Mouse (Mus musculus) ES-Bruce4 (cell line): ENCODE data around the gene Thbs1. TPM values are rescaled to one million over a fixed set of nuclear protein-coding genes. Genes with fewer than 3 reads are reported as not detected.

Experiments
- H3K27ac ChIP-seq: 2 replicates; pipeline ENCODE4 v1.5.1; 2012; ENCODE audit warnings: low read length, inconsistent platforms; ENCODE audit not compliant: insufficient read depth
- H3K27me3 ChIP-seq: 2 replicates; pipeline ENCODE4 v1.6.1; 2012; ENCODE audit warnings: mild to moderate bottlenecking, low read length, inconsistent platforms; ENCODE audit not compliant: control insufficient read depth, poor library complexity, insufficient read depth, severe bottlenecking
- H3K36me3 ChIP-seq: 2 replicates; pipeline ENCODE4 v1.6.1; 2012; ENCODE audit warnings: inconsistent platforms, mild to moderate bottlenecking, low read length, moderate library complexity; ENCODE audit not compliant: control insufficient read depth, poor library complexity, insufficient read depth, severe bottlenecking
- H3K4me1 ChIP-seq: one replicate; pipeline ENCODE4 v1.8.1; 2011; ENCODE audit warnings: low read length; ENCODE audit not compliant: control insufficient read depth, insufficient read depth
- H3K4me3 ChIP-seq: 2 replicates; pipeline ENCODE4 v1.5.1; 2011; ENCODE audit warnings: low read depth, mild to moderate bottlenecking, low read length
- H3K9ac ChIP-seq: 2 replicates; pipeline ENCODE4 v1.6.1; 2012; ENCODE audit warnings: low read depth, mild to moderate bottlenecking, inconsistent platforms; ENCODE audit not compliant: poor library complexity, severe bottlenecking
- H3K9me3 ChIP-seq: replicated peaks from 2 replicates; pipeline ENCODE4 v1.6.1; 2012; ENCODE audit warnings: mild to moderate bottlenecking, low read length, inconsistent platforms; ENCODE audit not compliant: control insufficient read depth, poor library complexity, insufficient read depth, severe bottlenecking
- CTCF ChIP-seq: IDR thresholded peaks from one replicate; pipeline ENCODE4 v1.8.1; 2011; ENCODE audit warnings: low read depth, low read length
- EP300 ChIP-seq: IDR thresholded peaks from 2 replicates; pipeline ENCODE4 v1.6.1; 2011; ENCODE audit warnings: low read depth, low read length; ENCODE audit not compliant: insufficient read depth
- POLR2A ChIP-seq: IDR thresholded peaks from one replicate; pipeline ENCODE4 v1.8.1; 2011; ENCODE audit warnings: low read length; ENCODE audit not compliant: insufficient read depth
- polyA plus RNA-seq: library from polyadenylated mRNA; stranded (reverse); fragments of >200 nt; gene quantifications from 2 replicates; pipeline ENCODE4 v1.2.4, GENCODE M21; 2011; ENCODE audit warnings: low read depth; ENCODE audit not compliant: missing spikeins, insufficient read depth, insufficient read length

Gene Thbs1
- polyA plus RNA-seq, 1 experiment = 116 TPM

DNA sequence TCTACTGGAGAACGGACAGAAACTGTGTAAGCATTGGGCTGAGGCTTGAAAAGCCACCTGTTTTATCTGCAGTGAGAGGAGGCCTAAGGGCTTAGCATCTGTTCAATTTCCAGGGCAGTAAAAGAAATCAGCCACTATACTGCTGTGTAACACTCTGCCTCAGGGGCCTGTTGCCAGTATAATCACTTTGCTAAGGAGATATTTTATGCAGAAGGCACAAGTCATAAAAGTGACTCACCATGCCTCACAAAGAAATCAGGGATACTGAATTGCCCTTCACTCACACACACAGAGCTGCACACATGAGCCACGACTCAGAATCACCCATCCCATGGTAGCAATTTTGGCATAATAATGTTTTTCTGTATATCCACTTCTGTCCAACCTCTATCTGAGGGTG lies 4.5 kb downstream of the Thbs1 start:
- H3K9me3 ChIP-seq = peaks cover 5% of the 10 kb centered on the region; the same call in 1 of the 2 replicates
- no peaks in the 10 kb centered on the region for H3K36me3 ChIP-seq
- no peak overlapping the region for H3K9ac ChIP-seq
- no peaks in the 10 kb centered on the region for H3K4me1 ChIP-seq
- H3K4me3 ChIP-seq = no peak overlapping the region
- H3K27me3 ChIP-seq = peaks cover 5% of the 10 kb centered on the region; the same call in 1 of the 2 replicates
- H3K27ac ChIP-seq = no peak overlapping the region
- TF ChIP-seq EP300 = no peak
- no peak for TF ChIP-seq POLR2A
- no peak for TF ChIP-seq CTCF

GRCm38 (mm10) chr2:118116754-118117290 lies 5.1 kb downstream of the Thbs1 start:
- Histone ChIP-seq H3K27me3 (peaks cover 5% of the 10 kb centered on the region; the same call in 1 of the 2 replicates), H3K36me3 (no peaks in the 10 kb centered on the region), H3K4me3 (no peak overlapping the region), H3K9me3 (peaks cover 5% of the 10 kb centered on the region; the same call in 1 of the 2 replicates), H3K9ac (no peak overlapping the region), H3K27ac (no peak overlapping the region), H3K4me1 (no peaks in the 10 kb centered on the region)
- TF ChIP-seq EP300 (no peak), POLR2A (no peak), CTCF (no peak)

DNA sequence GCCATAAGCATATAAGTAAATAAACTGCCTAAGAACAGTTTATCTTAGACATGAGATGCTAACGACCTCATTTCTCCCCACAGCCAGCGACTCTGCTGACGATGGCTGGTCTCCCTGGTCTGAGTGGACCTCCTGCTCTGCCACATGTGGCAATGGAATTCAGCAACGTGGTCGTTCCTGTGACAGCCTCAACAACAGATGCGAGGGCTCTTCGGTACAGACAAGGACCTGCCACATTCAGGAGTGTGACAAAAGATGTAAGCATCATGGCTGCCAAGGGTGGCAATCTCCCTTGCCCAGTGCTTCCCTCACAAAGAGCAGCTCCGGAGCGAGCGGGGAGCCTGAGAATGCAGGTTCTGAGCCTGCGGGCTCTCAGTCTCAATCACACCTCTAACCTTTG lies 5.7 kb downstream of the Thbs1 start:
- Histone ChIP-seq H3K4me1 (no peaks in the 10 kb centered on the region), H3K27ac (no peak overlapping the region), H3K27me3 (peaks cover 5% of the 10 kb centered on the region; the same call in 1 of the 2 replicates), H3K9me3 (peaks cover 5% of the 10 kb centered on the region; the same call in 1 of the 2 replicates), H3K9ac (no peak overlapping the region), H3K4me3 (no peak overlapping the region), H3K36me3 (no peaks in the 10 kb centered on the region)
- TF ChIP-seq POLR2A (no peak), CTCF (no peak), EP300 (no peak)

DNA sequence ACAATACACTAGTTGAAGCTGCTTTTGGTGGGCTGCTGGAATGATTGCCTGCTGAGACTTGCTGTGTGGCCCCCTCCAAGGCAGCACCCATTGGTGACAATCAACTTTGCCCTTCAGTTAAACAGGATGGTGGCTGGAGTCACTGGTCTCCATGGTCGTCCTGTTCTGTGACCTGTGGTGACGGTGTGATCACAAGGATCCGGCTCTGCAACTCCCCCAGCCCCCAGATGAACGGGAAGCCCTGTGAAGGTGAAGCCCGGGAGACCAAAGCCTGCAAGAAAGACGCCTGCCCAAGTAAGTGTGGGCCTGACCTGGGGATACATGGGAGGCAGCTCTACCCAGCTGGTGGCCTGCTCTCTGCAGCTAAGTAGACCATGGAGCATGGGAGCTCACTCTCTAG lies 6.4 kb downstream of the Thbs1 start:
- TF ChIP-seq POLR2A (no peak), EP300 (no peak), CTCF (no peak)
- no peaks in the 10 kb centered on the region for H3K36me3 ChIP-seq

GRCm38 (mm10) chr2:118118515-118118914 lies 6.8 kb downstream of the Thbs1 start:
- no peak overlapping the region for H3K4me3 ChIP-seq
- no peak for TF ChIP-seq POLR2A
- no peak for TF ChIP-seq CTCF
- TF ChIP-seq EP300 = no peak
- H3K27me3 ChIP-seq = no peaks in the 10 kb centered on the region
- H3K27ac ChIP-seq = no peak overlapping the region
- H3K9me3 ChIP-seq = no peaks in the 10 kb centered on the region
- no peaks in the 10 kb centered on the region for H3K4me1 ChIP-seq
- no peak overlapping the region for H3K9ac ChIP-seq
- H3K36me3 ChIP-seq = no peaks in the 10 kb centered on the region

More for the DNA sequence above, 6.4 kb downstream of the Thbs1 start:
- no peak overlapping the region for H3K27ac ChIP-seq
- peaks cover 1% of the 10 kb centered on the region; the same call in 1 of the 2 replicates for H3K27me3 ChIP-seq
- H3K9ac ChIP-seq = no peak overlapping the region
- H3K9me3 ChIP-seq = peaks cover 2% of the 10 kb centered on the region; the same call in 1 of the 2 replicates
- no peaks in the 10 kb centered on the region for H3K4me1 ChIP-seq
- H3K4me3 ChIP-seq = no peak overlapping the region

DNA sequence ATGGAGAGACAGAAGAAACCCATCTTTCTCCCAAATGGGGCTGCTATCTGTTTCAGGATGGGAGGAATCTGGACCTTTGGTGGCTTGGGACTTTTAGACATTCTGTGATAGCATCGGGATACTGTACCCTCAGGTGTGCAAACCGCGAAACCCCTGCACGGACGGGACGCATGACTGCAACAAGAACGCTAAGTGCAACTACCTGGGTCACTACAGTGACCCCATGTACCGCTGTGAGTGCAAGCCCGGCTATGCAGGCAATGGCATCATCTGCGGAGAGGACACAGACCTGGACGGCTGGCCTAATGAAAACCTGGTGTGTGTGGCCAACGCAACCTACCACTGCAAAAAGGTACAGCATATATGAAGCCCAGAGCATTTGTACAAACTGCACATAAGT lies 8.0 kb downstream of the Thbs1 start:
- H3K9me3 ChIP-seq = no peaks in the 10 kb centered on the region
- H3K9ac ChIP-seq = no peak overlapping the region
- H3K27ac ChIP-seq = no peak overlapping the region
- no peaks in the 10 kb centered on the region for H3K36me3 ChIP-seq
- H3K4me3 ChIP-seq = no peak overlapping the region
- no peaks in the 10 kb centered on the region for H3K4me1 ChIP-seq
- H3K27me3 ChIP-seq = no peaks in the 10 kb centered on the region
- no peak for TF ChIP-seq EP300
- no peak for TF ChIP-seq CTCF
- TF ChIP-seq POLR2A = no peak
